Mouse (Mus musculus): ENCODE measurements around the gene Podxl2. TPM values are rescaled to one million over a fixed set of nuclear protein-coding genes. Genes with fewer than 3 reads are reported as not detected.

Podxl2 gene
- polyA plus RNA-seq, 1 experiment from 2014 or later, result 525 TPM

GRCm38 (mm10) chr6:88857830-88858229 is 17.0 kb downstream of the Podxl2 start:
- WGBS, result 88% methylated on average over 6 of the region's 6 CpGs
- Histone ChIP-seq H3K27ac (no peak overlapping the region), H3K9ac (no peak overlapping the region), H3K4me3 (replicated peaks; ENCODE audit: low read length) (no peak overlapping the region), H3K4me2 (replicated peaks) (no peak overlapping the region), H3K36me3 (replicated peaks; ENCODE audit: control insufficient read depth, insufficient read depth) (peaks cover 85% of the 10 kb centered on the region), H3K27me3 (ENCODE audit: control insufficient read depth, insufficient read depth, low read length) (no peaks in the 10 kb centered on the region), H3K9me3 (ENCODE audit: control insufficient read depth, low read length) (no peaks in the 10 kb centered on the region), H3K4me1 (replicated peaks; ENCODE audit: control insufficient read depth, insufficient read depth, low read length) (no peaks in the 10 kb centered on the region)
- DNase-seq (ENCODE audit: low spot score), result no peak
- ATAC-seq (ENCODE audit: low FRiP score), result no peak

- 40% methylated on average over 9 of the region's 9 CpGs for WGBS
- peaks cover 84% of the 10 kb centered on the region for H3K36me3 ChIP-seq (replicated peaks; ENCODE audit: control insufficient read depth, insufficient read depth)
Observed at GRCm38 (mm10) chr6:88857249-88857648, 17.6 kb downstream of the Podxl2 start.

GRCm38 (mm10) chr6:88855636-88856035 is 19.2 kb downstream of the Podxl2 start:
- no peak overlapping the region for H3K4me3 ChIP-seq (replicated peaks; ENCODE audit: low read length)
- no peak overlapping the region for H3K9ac ChIP-seq
- no peak overlapping the region for H3K27ac ChIP-seq
- DNase-seq (ENCODE audit: low spot score) (peak; percentile 86), ATAC-seq (ENCODE audit: low FRiP score) (0 out of 2 replicates have a peak, but pooled peaks have one; percentile 35)
- WGBS, result 26% methylated on average over 5 of the region's 5 CpGs
- no peak overlapping the region for H3K4me2 ChIP-seq (replicated peaks)
- H3K36me3 ChIP-seq (replicated peaks; ENCODE audit: control insufficient read depth, insufficient read depth), result peaks cover 78% of the 10 kb centered on the region
- H3K9me3 ChIP-seq (ENCODE audit: control insufficient read depth, low read length), result no peaks in the 10 kb centered on the region
- H3K4me1 ChIP-seq (replicated peaks; ENCODE audit: control insufficient read depth, insufficient read depth, low read length), result no peaks in the 10 kb centered on the region
- H3K27me3 ChIP-seq (ENCODE audit: control insufficient read depth, insufficient read depth, low read length), result no peaks in the 10 kb centered on the region

More at GRCm38 (mm10) chr6:88857249-88857648, 17.6 kb downstream of the Podxl2 start:
- H3K27me3 ChIP-seq (ENCODE audit: control insufficient read depth, insufficient read depth, low read length), result no peaks in the 10 kb centered on the region
- no peaks in the 10 kb centered on the region for H3K9me3 ChIP-seq (ENCODE audit: control insufficient read depth, low read length)
- no peak overlapping the region for H3K4me2 ChIP-seq (replicated peaks)
- no peak overlapping the region for H3K27ac ChIP-seq
- ATAC-seq (ENCODE audit: low FRiP score) (no peak), DNase-seq (ENCODE audit: low spot score) (no peak)
- no peaks in the 10 kb centered on the region for H3K4me1 ChIP-seq (replicated peaks; ENCODE audit: control insufficient read depth, insufficient read depth, low read length)
- no peak overlapping the region for H3K4me3 ChIP-seq (replicated peaks; ENCODE audit: low read length)
- H3K9ac ChIP-seq, result no peak overlapping the region; the same call in 1 of the 2 replicates

GRCm38 (mm10) chr6:88854509-88854908 is 20.3 kb downstream of the Podxl2 start:
- Histone ChIP-seq H3K9me3 (ENCODE audit: control insufficient read depth, low read length) (no peaks in the 10 kb centered on the region), H3K4me3 (replicated peaks; ENCODE audit: low read length) (no peak overlapping the region), H3K27me3 (ENCODE audit: control insufficient read depth, insufficient read depth, low read length) (no peaks in the 10 kb centered on the region), H3K4me2 (replicated peaks) (no peak overlapping the region), H3K36me3 (replicated peaks; ENCODE audit: control insufficient read depth, insufficient read depth) (peaks cover 78% of the 10 kb centered on the region), H3K27ac (no peak overlapping the region), H3K9ac (no peak overlapping the region), H3K4me1 (replicated peaks; ENCODE audit: control insufficient read depth, insufficient read depth, low read length) (no peaks in the 10 kb centered on the region)
- DNase-seq (ENCODE audit: low spot score) (no peak), ATAC-seq (ENCODE audit: low FRiP score) (no peak)
- WGBS, result 77% methylated on average over 5 of the region's 5 CpGs

GRCm38 (mm10) chr6:88850034-88850433 is 24.8 kb downstream of the Podxl2 start:
- peaks cover 90% of the 10 kb centered on the region for H3K36me3 ChIP-seq (replicated peaks; ENCODE audit: control insufficient read depth, insufficient read depth)
- 88% methylated on average over 7 of the region's 7 CpGs for WGBS
- DNase-seq (ENCODE audit: low spot score) (no peak), ATAC-seq (ENCODE audit: low FRiP score) (no peak)
- H3K4me3 ChIP-seq (replicated peaks; ENCODE audit: low read length), result no peak overlapping the region
- no peaks in the 10 kb centered on the region for H3K4me1 ChIP-seq (replicated peaks; ENCODE audit: control insufficient read depth, insufficient read depth, low read length)
- no peak overlapping the region for H3K9ac ChIP-seq
- H3K27ac ChIP-seq, result no peak overlapping the region
- no peak overlapping the region for H3K4me2 ChIP-seq (replicated peaks)
- H3K9me3 ChIP-seq (ENCODE audit: control insufficient read depth, low read length), result no peaks in the 10 kb centered on the region
- H3K27me3 ChIP-seq (ENCODE audit: control insufficient read depth, insufficient read depth, low read length), result no peaks in the 10 kb centered on the region

GRCm38 (mm10) chr6:88849270-88849669 is 25.6 kb downstream of the Podxl2 start:
- Histone ChIP-seq H3K9me3 (ENCODE audit: control insufficient read depth, low read length) (no peaks in the 10 kb centered on the region), H3K4me3 (replicated peaks; ENCODE audit: low read length) (no peak overlapping the region), H3K36me3 (replicated peaks; ENCODE audit: control insufficient read depth, insufficient read depth) (peaks cover 91% of the 10 kb centered on the region), H3K4me2 (replicated peaks) (no peak overlapping the region), H3K9ac (no peak overlapping the region), H3K27me3 (ENCODE audit: control insufficient read depth, insufficient read depth, low read length) (no peaks in the 10 kb centered on the region), H3K4me1 (replicated peaks; ENCODE audit: control insufficient read depth, insufficient read depth, low read length) (no peaks in the 10 kb centered on the region), H3K27ac (no peak overlapping the region)
- 52% methylated on average over 4 of the region's 4 CpGs for WGBS
- no peak for DNase-seq (ENCODE audit: low spot score)
- no peak for ATAC-seq (ENCODE audit: low FRiP score)

GRCm38 (mm10) chr6:88847571-88847970 is 27.3 kb downstream of the Podxl2 start:
- DNase-seq (ENCODE audit: low spot score) (no peak), ATAC-seq (ENCODE audit: low FRiP score) (no peak)
- H3K9me3 ChIP-seq (ENCODE audit: control insufficient read depth, low read length), result no peaks in the 10 kb centered on the region
- no peak overlapping the region for H3K27ac ChIP-seq
- H3K4me2 ChIP-seq (replicated peaks), result no peak overlapping the region
- 66% methylated on average over 2 of the region's 2 CpGs for WGBS
- no peak overlapping the region for H3K9ac ChIP-seq
- no peaks in the 10 kb centered on the region for H3K4me1 ChIP-seq (replicated peaks; ENCODE audit: control insufficient read depth, insufficient read depth, low read length)
- H3K4me3 ChIP-seq (replicated peaks; ENCODE audit: low read length), result no peak overlapping the region
- no peaks in the 10 kb centered on the region for H3K27me3 ChIP-seq (ENCODE audit: control insufficient read depth, insufficient read depth, low read length)
- peaks cover 86% of the 10 kb centered on the region for H3K36me3 ChIP-seq (replicated peaks; ENCODE audit: control insufficient read depth, insufficient read depth)

- DNase-seq (ENCODE audit: low spot score) (no peak), ATAC-seq (ENCODE audit: low FRiP score) (no peak)
- Histone ChIP-seq H3K9ac (no peak overlapping the region), H3K27ac (no peak overlapping the region), H3K4me2 (replicated peaks) (no peak overlapping the region), H3K36me3 (replicated peaks; ENCODE audit: control insufficient read depth, insufficient read depth) (peaks cover 67% of the 10 kb centered on the region), H3K4me1 (replicated peaks; ENCODE audit: control insufficient read depth, insufficient read depth, low read length) (peaks cover 10% of the 10 kb centered on the region), H3K9me3 (ENCODE audit: control insufficient read depth, low read length) (no peaks in the 10 kb centered on the region), H3K27me3 (ENCODE audit: control insufficient read depth, insufficient read depth, low read length) (no peaks in the 10 kb centered on the region), H3K4me3 (replicated peaks; ENCODE audit: low read length) (no peak overlapping the region)
- 85% methylated on average over 7 of the region's 7 CpGs for WGBS
Observed at GRCm38 (mm10) chr6:88844901-88845565, 29.8 kb downstream of the Podxl2 start.

GRCm38 (mm10) chr6:88843781-88844725 is 30.8 kb downstream of the Podxl2 start:
- DNase-seq (ENCODE audit: low spot score) (no peak), ATAC-seq (ENCODE audit: low FRiP score) (no peak)
- H3K27ac ChIP-seq, result no peak overlapping the region
- H3K9me3 ChIP-seq (ENCODE audit: control insufficient read depth, low read length), result no peaks in the 10 kb centered on the region
- H3K36me3 ChIP-seq (replicated peaks; ENCODE audit: control insufficient read depth, insufficient read depth), result peaks cover 62% of the 10 kb centered on the region
- H3K9ac ChIP-seq, result no peak overlapping the region
- no peaks in the 10 kb centered on the region for H3K27me3 ChIP-seq (ENCODE audit: control insufficient read depth, insufficient read depth, low read length)
- no peak overlapping the region for H3K4me3 ChIP-seq (replicated peaks; ENCODE audit: low read length)
- 81% methylated on average over 9 of the region's 9 CpGs for WGBS
- peaks cover 11% of the 10 kb centered on the region for H3K4me1 ChIP-seq (replicated peaks; ENCODE audit: control insufficient read depth, insufficient read depth, low read length)
- no peak overlapping the region for H3K4me2 ChIP-seq (replicated peaks)

Measured in hindbrain, embryonic 14.5 days (tissue).